Mouse (Mus musculus): ENCODE data around the gene Olfr632. TPM values are rescaled to one million over a fixed set of nuclear protein-coding genes. Genes with fewer than 3 reads are reported as not detected.

Gene Olfr632
- 0.20 TPM in 1 of 2 replicates, not detected in the other for polyA plus RNA-seq (2012; rRNA removed; ENCODE audit: low replicate concordance)

DNA sequence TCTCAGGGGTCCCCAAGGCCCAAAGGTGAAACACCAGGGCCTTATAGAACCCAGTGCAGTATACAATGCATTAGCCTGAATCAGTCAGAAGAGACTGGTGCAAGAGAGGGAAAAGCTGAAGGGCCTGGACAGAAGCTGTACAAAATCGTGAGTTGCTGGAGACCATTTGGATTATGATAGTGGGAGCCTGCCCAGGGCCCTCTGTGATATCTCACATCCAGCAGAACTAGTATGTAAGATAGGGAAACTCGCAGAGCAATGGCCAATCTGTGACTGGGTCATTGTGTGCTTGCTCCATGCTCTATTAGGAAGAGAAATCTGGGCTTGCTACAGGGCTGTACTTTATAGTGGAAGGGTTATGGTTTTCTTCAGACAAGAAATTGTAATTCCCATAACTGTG is at the start of gene Olfr632:
Gene Olfr632 (plus strand): TSS at position 84 of the 400 bp plus-strand sequence.

DNA sequence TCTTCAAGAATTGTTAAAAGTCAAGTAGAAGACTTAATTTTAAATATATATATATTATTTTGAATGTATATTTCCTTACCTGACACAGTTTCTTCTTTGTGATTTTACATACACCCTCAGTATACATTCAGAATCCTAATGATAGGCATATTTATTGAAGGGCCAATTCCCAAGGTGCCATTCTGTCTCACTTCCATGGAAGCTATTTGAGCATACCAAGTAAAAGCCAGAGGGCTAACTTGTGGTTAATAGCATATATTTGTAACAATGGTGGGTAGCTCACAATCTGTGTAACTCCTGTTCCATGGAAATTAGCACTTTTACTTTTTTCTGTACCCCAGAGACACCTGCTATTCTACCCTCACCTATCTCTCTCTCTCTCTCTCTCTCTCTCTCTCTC is 48.0 kb upstream of the Olfr632 start, which contains the start of gene Olfr66:
Gene Olfr66 (minus strand): TSS at position 101 of the 400 bp plus-strand sequence.

DNA sequence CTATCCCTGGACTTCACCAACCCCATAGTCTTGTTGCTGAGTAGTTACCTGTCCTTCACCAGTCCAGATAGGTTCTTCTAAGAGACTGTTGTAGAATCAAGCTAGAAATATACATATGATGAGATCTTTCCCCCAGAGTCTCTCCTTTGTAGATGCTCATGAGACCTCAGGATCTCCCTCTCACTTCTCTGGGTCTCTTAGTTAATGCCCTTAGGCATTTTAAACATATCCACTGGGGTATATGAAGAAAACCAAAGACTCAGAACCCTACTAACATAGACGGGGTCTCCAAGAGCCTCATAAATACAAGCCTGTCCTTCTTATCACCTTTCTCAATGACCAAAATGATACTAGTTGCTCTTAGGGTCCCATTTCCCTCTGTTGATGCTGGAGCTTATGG is 39.8 kb upstream of the Olfr632 start, which contains the start of gene Olfr64:
Gene Olfr64 (minus strand): TSS at position 101 of the 400 bp plus-strand sequence.

DNA sequence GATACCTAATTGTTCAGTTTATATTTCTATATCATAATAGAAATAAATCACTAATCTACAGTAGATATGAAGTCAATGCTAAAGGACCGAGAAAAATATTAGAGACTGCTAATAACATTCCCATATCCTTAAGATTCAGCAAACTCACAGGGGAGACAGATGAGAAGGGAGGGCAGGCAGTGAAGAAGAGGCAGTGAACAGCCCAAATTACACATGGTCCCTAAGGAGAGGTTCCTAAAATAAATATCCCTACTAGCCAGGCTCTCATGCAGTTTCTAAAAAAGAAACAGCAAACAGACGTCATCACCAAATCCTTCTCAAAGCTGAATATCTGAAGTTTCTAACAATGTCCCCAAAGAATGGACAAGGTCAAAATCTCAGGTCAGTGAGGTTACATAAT is 31.0 kb upstream of the Olfr632 start, which contains the start of gene Olfr65:
Gene Olfr65 (plus strand): TSS at position 301 of the 400 bp plus-strand sequence.

DNA sequence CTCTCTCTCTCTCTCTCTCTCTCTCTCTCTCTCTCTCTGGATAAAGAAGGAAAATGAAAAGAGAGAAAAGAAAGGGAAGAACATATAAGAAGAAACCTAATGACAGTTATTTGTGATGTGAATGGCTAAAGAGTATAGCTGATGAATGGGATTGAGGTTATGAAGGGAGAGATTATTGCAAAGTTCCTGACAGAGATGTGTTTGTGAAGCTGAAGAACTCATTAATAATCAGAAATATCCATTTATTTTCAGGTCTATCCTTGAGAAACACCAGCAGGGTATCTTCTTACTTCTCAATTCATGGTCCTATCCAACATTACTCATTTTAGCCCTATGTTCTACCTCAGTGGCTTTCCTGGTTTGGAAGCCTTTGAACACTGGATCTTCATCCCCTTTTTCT is 5.6 kb upstream of the Olfr632 start, which contains the start of gene Olfr631:
Gene Olfr631 (plus strand): TSS at position 301 of the 400 bp plus-strand sequence.

DNA sequence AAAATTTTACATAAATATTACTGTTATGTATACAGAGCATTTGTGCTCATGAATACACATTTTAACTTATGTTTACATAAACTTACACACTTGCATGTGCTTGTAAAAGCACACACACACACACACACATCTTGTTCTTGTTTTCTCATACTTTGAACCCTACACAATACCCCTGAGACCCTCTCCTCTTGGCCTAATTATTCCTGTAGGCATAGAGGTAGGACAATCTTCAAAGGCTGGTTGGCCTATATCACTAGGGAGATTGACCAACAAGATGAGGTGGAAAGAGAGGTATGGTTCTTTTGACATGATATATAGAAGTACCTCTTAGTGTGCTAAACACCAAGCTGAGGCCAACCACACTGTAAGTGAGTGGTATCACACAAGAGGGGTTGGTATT is 10.0 kb downstream of the Olfr632 start, which contains the start of gene Olfr633:
Gene Olfr633 (plus strand): TSS at position 301 of the 400 bp plus-strand sequence.

DNA sequence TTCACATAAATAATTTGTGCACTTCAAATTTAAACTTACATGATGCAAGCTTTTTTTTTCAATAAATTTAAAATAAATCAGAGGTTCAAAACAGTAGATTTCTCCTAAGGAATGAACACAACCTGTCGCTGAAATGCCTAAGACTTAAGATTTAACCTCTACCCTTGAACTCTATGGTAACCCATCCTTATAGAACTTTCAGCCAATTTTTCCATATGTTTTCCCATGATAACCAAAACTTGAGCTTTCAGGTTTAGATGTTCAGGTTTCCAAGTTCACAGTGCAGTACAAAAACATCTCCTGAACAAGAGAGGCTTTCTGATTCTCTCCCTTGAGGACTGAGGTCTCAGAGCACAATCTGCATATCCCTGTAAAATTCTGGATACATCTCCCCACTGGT is 36.7 kb downstream of the Olfr632 start, which contains the start of gene Olfr635:
Gene Olfr635 (plus strand): TSS at position 301 of the 400 bp plus-strand sequence.

Other genes with a start within 250 kb of the Olfr632 start
- not detected in 2 replicates for gene Olfr243, start 219.7 kb upstream of the Olfr632 start, polyA plus RNA-seq (2012; rRNA removed; ENCODE audit: low replicate concordance)
- not detected in 2 replicates for gene Olfr628, start 204.0 kb upstream of the Olfr632 start, polyA plus RNA-seq (2012; rRNA removed; ENCODE audit: low replicate concordance)
- not detected in 2 replicates for gene Olfr629, start 189.4 kb upstream of the Olfr632 start, polyA plus RNA-seq (2012; rRNA removed; ENCODE audit: low replicate concordance)
- not detected in 2 replicates for gene Olfr630, start 177.0 kb upstream of the Olfr632 start, polyA plus RNA-seq (2012; rRNA removed; ENCODE audit: low replicate concordance)
- not detected in 2 replicates for gene Olfr69, start 162.8 kb upstream of the Olfr632 start, polyA plus RNA-seq (2012; rRNA removed; ENCODE audit: low replicate concordance)
- gene Olfr68, start 154.6 kb upstream of the Olfr632 start, polyA plus RNA-seq (2012; rRNA removed; ENCODE audit: low replicate concordance) = not detected in 2 replicates
- gene Olfr67, start 142.5 kb upstream of the Olfr632 start, polyA plus RNA-seq (2012; rRNA removed; ENCODE audit: low replicate concordance) = not detected in 2 replicates
- gene Hbb-bt, start 120.4 kb upstream of the Olfr632 start, polyA plus RNA-seq (2012; rRNA removed; ENCODE audit: low replicate concordance) = 34.6 and 126 TPM in 2 replicates
- gene Hbb-bs, start 106.3 kb upstream of the Olfr632 start, polyA plus RNA-seq (2012; rRNA removed; ENCODE audit: low replicate concordance) = 335 and 1,183 TPM in 2 replicates
- gene Hbb-bh2, start 93.8 kb upstream of the Olfr632 start, polyA plus RNA-seq (2012; rRNA removed; ENCODE audit: low replicate concordance) = not detected in 2 replicates
- gene Hbb-bh1, start 91.2 kb upstream of the Olfr632 start, polyA plus RNA-seq (2012; rRNA removed; ENCODE audit: low replicate concordance) = not detected in 2 replicates
- gene Hbb-y, start 81.1 kb upstream of the Olfr632 start, polyA plus RNA-seq (2012; rRNA removed; ENCODE audit: low replicate concordance) = not detected in 2 replicates
- gene Olfr66, start 48.1 kb upstream of the Olfr632 start, polyA plus RNA-seq (2012; rRNA removed; ENCODE audit: low replicate concordance) = not detected in 2 replicates
- not detected in 2 replicates for gene Olfr64, start 39.9 kb upstream of the Olfr632 start, polyA plus RNA-seq (2012; rRNA removed; ENCODE audit: low replicate concordance)
- gene Olfr65, start 30.9 kb upstream of the Olfr632 start, polyA plus RNA-seq (2012; rRNA removed; ENCODE audit: low replicate concordance) = not detected in 2 replicates
- not detected in 2 replicates for gene Olfr631, start 5.5 kb upstream of the Olfr632 start, polyA plus RNA-seq (2012; rRNA removed; ENCODE audit: low replicate concordance)
- gene Olfr633, start 10.1 kb downstream of the Olfr632 start, polyA plus RNA-seq (2012; rRNA removed; ENCODE audit: low replicate concordance) = not detected in 2 replicates
- gene Olfr635, start 36.8 kb downstream of the Olfr632 start, polyA plus RNA-seq (2012; rRNA removed; ENCODE audit: low replicate concordance) = not detected in 2 replicates
- not detected in 2 replicates for gene Olfr638, start 64.4 kb downstream of the Olfr632 start, polyA plus RNA-seq (2012; rRNA removed; ENCODE audit: low replicate concordance)
- not detected in 2 replicates for gene Olfr639, start 83.0 kb downstream of the Olfr632 start, polyA plus RNA-seq (2012; rRNA removed; ENCODE audit: low replicate concordance)
- gene Olfr640, start 91.2 kb downstream of the Olfr632 start, polyA plus RNA-seq (2012; rRNA removed; ENCODE audit: low replicate concordance) = not detected in 2 replicates
- gene Olfr641, start 101.1 kb downstream of the Olfr632 start, polyA plus RNA-seq (2012; rRNA removed; ENCODE audit: low replicate concordance) = not detected in 2 replicates
- not detected in 2 replicates for gene Olfr642, start 118.3 kb downstream of the Olfr632 start, polyA plus RNA-seq (2012; rRNA removed; ENCODE audit: low replicate concordance)
- not detected in 2 replicates for gene 4930516K23Rik, start 127.1 kb downstream of the Olfr632 start, polyA plus RNA-seq (2012; rRNA removed; ENCODE audit: low replicate concordance)
- gene Olfr644, start 137.5 kb downstream of the Olfr632 start, polyA plus RNA-seq (2012; rRNA removed; ENCODE audit: low replicate concordance) = not detected in 2 replicates
- gene Olfr645, start 151.1 kb downstream of the Olfr632 start, polyA plus RNA-seq (2012; rRNA removed; ENCODE audit: low replicate concordance) = not detected in 2 replicates
- gene Olfr646, start 170.5 kb downstream of the Olfr632 start, polyA plus RNA-seq (2012; rRNA removed; ENCODE audit: low replicate concordance) = not detected in 2 replicates
- not detected in 2 replicates for gene Ubqln5, start 195.5 kb downstream of the Olfr632 start, polyA plus RNA-seq (2012; rRNA removed; ENCODE audit: low replicate concordance)
- not detected in 2 replicates for gene Olfr643, start 203.1 kb downstream of the Olfr632 start, polyA plus RNA-seq (2012; rRNA removed; ENCODE audit: low replicate concordance)
- not detected in 2 replicates for gene Ubqln3, start 208.9 kb downstream of the Olfr632 start, polyA plus RNA-seq (2012; rRNA removed; ENCODE audit: low replicate concordance)
- gene Ubqlnl, start 216.2 kb downstream of the Olfr632 start, polyA plus RNA-seq (2012; rRNA removed; ENCODE audit: low replicate concordance) = not detected in 2 replicates
- gene Olfm5, start 230.5 kb downstream of the Olfr632 start, polyA plus RNA-seq (2012; rRNA removed; ENCODE audit: low replicate concordance) = not detected in 2 replicates
- gene Olfr648, start 249.0 kb downstream of the Olfr632 start, polyA plus RNA-seq (2012; rRNA removed; ENCODE audit: low replicate concordance) = not detected in 2 replicates